Mouse (Mus musculus) lung, postnatal 0 days (tissue): ENCODE measurements around the gene Nav1. TPM values are rescaled to one million over a fixed set of nuclear protein-coding genes. Genes with fewer than 3 reads are reported as not detected.
A peak's percentile ranks its signal among the peaks of the same experiment; 100 is the strongest.

Experiments
- ATAC-seq: fragments of 200-750 bp; cut with Nextera tagmentation; 2 replicates; pipeline ENCODE4 v1.8.0; 2017; ENCODE audit warnings: moderate library complexity
- DNase-seq: peaks from one replicate; pipeline ENCODE4 v3.0.0-alpha.2; 2016; ENCODE audit warnings: low spot score
- H3K27ac ChIP-seq: fragments of 300-500 bp; sonication (generic); 2 replicates; pipeline ENCODE4 v1.5.1; 2014; ENCODE audit warnings: antibody characterized with exemption, mild to moderate bottlenecking, low read length, mixed read lengths
- H3K27me3 ChIP-seq: fragments of 300-500 bp; sonication (generic); replicated peaks from 2 replicates; pipeline ENCODE4 v1.6.1; 2014; ENCODE audit warnings: low read length, mixed read lengths; ENCODE audit not compliant: insufficient read depth
- H3K36me3 ChIP-seq: fragments of 300-500 bp; sonication (generic); 2 replicates; pipeline ENCODE4 v1.6.1; 2014; ENCODE audit warnings: low read length, mixed read lengths; ENCODE audit not compliant: insufficient read depth
- H3K4me1 ChIP-seq: fragments of 300-500 bp; sonication (generic); 2 replicates; pipeline ENCODE4 v1.6.1; 2014; ENCODE audit warnings: antibody characterized with exemption, low read depth, low read length, mixed read lengths; ENCODE audit not compliant: insufficient read depth
- H3K4me2 ChIP-seq: fragments of 300-500 bp; sonication (generic); replicated peaks from 2 replicates; pipeline ENCODE4 v1.6.1; 2014; ENCODE audit warnings: low read depth, mild to moderate bottlenecking, low read length, moderate library complexity, mixed read lengths
- H3K4me3 ChIP-seq: fragments of 300-500 bp; sonication (generic); 2 replicates; pipeline ENCODE4 v1.5.1; 2014; ENCODE audit warnings: low read depth, low read length
- H3K9ac ChIP-seq: fragments of 300-500 bp; sonication (generic); replicated peaks from 2 replicates; pipeline ENCODE4 v1.6.1; 2014; ENCODE audit warnings: low read depth, mild to moderate bottlenecking
- H3K9me3 ChIP-seq: fragments of 300-500 bp; sonication (generic); 2 replicates; pipeline ENCODE4 v1.6.1; 2016; ENCODE audit warnings: low read length, mixed read lengths
- CTCF ChIP-seq: IDR thresholded peaks from 2 replicates; pipeline ENCODE4 v1.5.1; 2016; ENCODE audit warnings: antibody characterized with exemption, mild to moderate bottlenecking
- EP300 ChIP-seq: IDR thresholded peaks from 2 replicates; pipeline ENCODE4 v1.6.1; 2016; ENCODE audit warnings: antibody characterized with exemption, mild to moderate bottlenecking, control low read depth
- whole genome bisulfite sequencing: fragments of 180-500 bp; shearing (Covaris S2); extraction: QIAGEN DNeasy Blood & Tissue Kit; methylation state at CpG from one replicate; pipeline ENCODE4 v1.1.7; 2014; 5-methylcytosine and 5-hydroxymethylcytosine counted together
- polyA plus RNA-seq: library from polyadenylated mRNA; unstranded; fragments of >200 nt; fragmentation: Nextera tagmentation; extraction: Ambion mirVana; gene quantifications from 2 replicates; pipeline ENCODE4 v1.2.1, GENCODE M21; 2015

The Nav1 gene
- polyA plus RNA-seq, 1 experiment from 2014 or later: 5.7 TPM

- WGBS: 60% methylated on average over 3 of the region's 3 CpGs
- Histone ChIP-seq H3K4me3 (no peak overlapping the region), H3K36me3 (no peaks in the 10 kb centered on the region), H3K4me2 (no peak overlapping the region), H3K27me3 (0 out of 2 replicates have a peak, but pooled peaks cover 1% of the 10 kb centered on the region), H3K27ac (no peak overlapping the region), H3K9ac (no peak overlapping the region), H3K4me1 (peaks cover 11% of the 10 kb centered on the region), H3K9me3 (no peaks in the 10 kb centered on the region)
- DNase-seq (no peak), ATAC-seq (no peak)
- TF ChIP-seq EP300 (no peak), CTCF (no peak)
Observed at GRCm38 (mm10) chr1:135588973-135589372, 18.1 kb downstream of the Nav1 start.

GRCm38 (mm10) chr1:135586903-135587302 lies 20.2 kb downstream of the Nav1 start:
- TF ChIP-seq CTCF: no peak
- no peak for TF ChIP-seq EP300
- H3K27ac ChIP-seq: no peak overlapping the region
- DNase-seq (no peak), ATAC-seq (no peak)
- H3K4me1 ChIP-seq: peaks cover 15% of the 10 kb centered on the region
- no peak overlapping the region for H3K4me2 ChIP-seq
- no peak overlapping the region for H3K9ac ChIP-seq
- no peak overlapping the region for H3K4me3 ChIP-seq
- no peaks in the 10 kb centered on the region for H3K9me3 ChIP-seq
- no peaks in the 10 kb centered on the region for H3K36me3 ChIP-seq
- 0 out of 2 replicates have a peak, but pooled peaks cover 5% of the 10 kb centered on the region for H3K27me3 ChIP-seq

DNA sequence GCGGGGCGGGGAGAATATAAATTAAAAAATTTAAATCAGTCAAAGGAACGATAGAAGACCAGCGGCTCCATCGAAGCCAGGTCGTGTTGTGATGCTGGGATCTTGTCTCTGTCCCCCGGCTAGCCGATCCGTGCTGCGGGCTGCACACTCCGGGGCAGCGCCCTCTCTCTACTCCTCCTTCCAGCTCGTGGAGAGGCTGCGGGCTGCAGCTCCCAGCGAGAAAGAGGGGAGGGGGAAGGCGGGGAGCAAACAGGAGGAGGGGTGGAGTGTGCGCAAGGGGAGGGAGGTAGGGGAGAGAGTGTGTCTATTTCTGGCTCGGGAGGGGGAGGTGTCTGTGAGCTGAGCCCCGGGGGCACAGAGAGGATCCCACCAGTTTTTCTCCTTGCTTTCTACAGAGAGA lies 21.5 kb downstream of the Nav1 start:
- DNase-seq (peak; percentile 51), ATAC-seq (peak; percentile 33)
- TF ChIP-seq EP300: no peak
- peak; percentile 34 for TF ChIP-seq CTCF
- H3K9ac ChIP-seq: no peak overlapping the region
- H3K4me2 ChIP-seq: peak overlapping the region; percentile 82
- no peaks in the 10 kb centered on the region for H3K9me3 ChIP-seq
- H3K36me3 ChIP-seq: no peaks in the 10 kb centered on the region
- H3K27me3 ChIP-seq: 0 out of 2 replicates have a peak, but pooled peaks cover 5% of the 10 kb centered on the region
- H3K4me3 ChIP-seq: peak overlapping the region; percentile 48
- H3K4me1 ChIP-seq: peaks cover 15% of the 10 kb centered on the region
- under 1% methylated on average over 17 of the region's 19 CpGs for WGBS
- H3K27ac ChIP-seq: no peak overlapping the region

- TF ChIP-seq EP300 (no peak), CTCF (no peak; the same call in 1 of the 2 replicates)
- Histone ChIP-seq H3K4me3 (peak overlapping the region; percentile 48), H3K4me1 (peaks cover 15% of the 10 kb centered on the region), H3K36me3 (no peaks in the 10 kb centered on the region), H3K27me3 (0 out of 2 replicates have a peak, but pooled peaks cover 5% of the 10 kb centered on the region), H3K9ac (no peak overlapping the region), H3K27ac (no peak overlapping the region), H3K9me3 (no peaks in the 10 kb centered on the region), H3K4me2 (peak overlapping the region; percentile 82)
- DNase-seq (peak; percentile 32), ATAC-seq (peak; percentile 48)
- WGBS: 4% methylated on average over 70 of the region's 73 CpGs
Observed at GRCm38 (mm10) chr1:135584587-135585541, 22.2 kb downstream of the Nav1 start.

GRCm38 (mm10) chr1:135583678-135584515 lies 23.2 kb downstream of the Nav1 start:
- H3K36me3 ChIP-seq: no peaks in the 10 kb centered on the region
- TF ChIP-seq CTCF: no peak
- no peak for TF ChIP-seq EP300
- peaks cover 15% of the 10 kb centered on the region for H3K4me1 ChIP-seq
- ATAC-seq (no peak), DNase-seq (no peak)
- H3K4me2 ChIP-seq: peak overlapping the region; percentile 82
- no peak overlapping the region for H3K9ac ChIP-seq
- 0 out of 2 replicates have a peak overlapping the region, but pooled peaks have one; percentile 1 for H3K4me3 ChIP-seq
- 20% methylated on average over 21 of the region's 21 CpGs for WGBS
- H3K27me3 ChIP-seq: 0 out of 2 replicates have a peak, but pooled peaks cover 5% of the 10 kb centered on the region
- H3K9me3 ChIP-seq: no peaks in the 10 kb centered on the region
- H3K27ac ChIP-seq: no peak overlapping the region
